Mouse (Mus musculus) liver, adult 10 weeks (tissue): ENCODE results near the gene Ech1. TPM values are rescaled to one million over a fixed set of nuclear protein-coding genes. Genes with fewer than 3 reads are reported as not detected.

ENCODE experiments used
- polyA plus RNA-seq: library from polyadenylated mRNA; stranded (reverse); fragments of 350-450 nt; fragmentation: Illumina TruSeq; extraction: RNeasy Lipid Tissue Mini Kit (QIAGEN cat#74804); gene quantifications from one replicate; pipeline ENCODE4 v1.2.3, GENCODE M21; 2014; ENCODE audit warnings: low read depth, low replicate concordance

Gene Ech1
- polyA plus RNA-seq = 59.4 TPM

DNA sequence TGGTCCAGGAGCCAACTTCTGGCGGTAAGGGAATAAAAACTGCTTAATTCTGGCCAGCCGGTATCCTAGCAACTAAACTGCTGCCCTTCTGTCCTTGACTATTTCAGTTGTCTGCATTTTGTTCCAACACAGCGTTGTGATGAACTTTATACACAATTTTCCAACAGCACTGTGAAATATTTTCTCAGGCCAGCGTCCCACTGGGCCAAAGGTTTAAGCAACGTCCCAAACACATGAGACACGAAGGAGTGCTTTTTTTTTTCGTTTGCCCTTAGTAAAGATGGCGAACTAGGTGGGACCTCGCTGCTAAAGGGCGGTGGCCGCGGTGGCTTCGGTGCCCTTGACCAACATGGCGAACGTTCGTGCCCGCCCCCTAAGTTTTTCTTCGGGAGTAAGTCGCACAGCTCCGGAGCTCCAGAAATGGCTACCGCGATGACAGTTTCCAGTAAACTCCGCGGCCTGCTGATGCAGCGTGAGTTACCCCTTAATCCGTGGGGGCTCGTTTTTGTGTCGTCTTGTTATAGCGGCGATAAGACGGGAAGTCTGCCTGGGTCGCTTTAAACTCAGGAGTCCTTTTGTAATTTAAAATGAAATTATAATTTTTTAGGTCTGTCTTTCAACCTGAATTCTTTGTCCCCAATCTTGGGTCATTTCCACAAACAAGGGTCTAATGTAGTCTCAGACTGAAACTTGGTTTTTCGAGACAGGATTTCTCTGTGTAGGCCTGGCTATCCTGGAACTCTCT, at the start of gene Ech1:
Gene Ech1, plus strand, starts transcription at position 277 of the 745 bp plus-strand sequence.

DNA sequence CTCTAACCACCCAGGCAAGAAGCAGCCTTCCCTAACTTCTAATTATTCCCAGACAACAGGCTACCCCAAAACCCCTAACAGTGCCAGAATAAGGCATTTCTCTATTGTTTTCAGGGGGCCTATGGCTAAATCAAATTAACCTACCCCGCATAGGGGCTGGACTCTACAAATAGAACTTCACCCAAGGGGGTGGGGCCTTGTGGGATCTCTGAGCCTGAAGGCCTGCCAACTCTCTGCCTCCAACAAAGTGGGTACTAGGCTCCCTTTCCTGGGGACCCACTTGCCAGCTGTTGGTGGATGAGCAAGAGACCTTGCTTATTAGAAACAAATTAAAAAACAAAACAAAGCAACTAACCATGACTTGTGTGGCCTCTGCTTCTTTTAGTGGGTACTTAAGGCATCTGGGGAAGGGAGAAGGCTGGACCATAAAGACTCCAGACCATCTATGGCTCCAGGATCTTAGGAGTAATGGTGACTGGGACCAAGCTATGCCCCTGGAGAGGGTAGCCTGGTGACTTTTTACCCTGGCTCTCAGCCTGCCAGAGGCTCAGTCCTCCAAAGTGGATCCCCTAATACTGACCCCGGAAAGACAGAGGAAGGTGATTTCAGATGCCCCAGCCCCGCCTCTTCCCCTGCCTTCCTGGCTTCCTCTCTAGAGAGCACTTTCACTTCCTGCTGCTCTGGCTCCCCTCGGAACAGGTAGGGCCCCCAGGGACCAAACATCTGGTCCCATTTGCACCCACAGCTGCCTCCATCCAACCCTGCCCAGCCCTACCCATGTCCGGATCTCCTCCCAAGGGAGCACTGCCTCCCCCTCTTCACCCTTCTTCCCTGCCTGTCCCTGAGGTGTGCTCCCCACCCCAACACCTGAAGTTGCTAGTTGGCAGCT, 36.5 kb upstream of the Ech1 start, which contains the start of gene Rinl:
Gene Rinl, plus strand, starts transcription at position 663 of the 889 bp plus-strand sequence.

GRCm38 (mm10) chr7:28808221-28808941, 16.6 kb upstream of the Ech1 start, which contains the start of gene Hnrnpl:
TSS of gene Hnrnpl (plus strand) at chr7:28808541.

GRCm38 (mm10) chr7:28833723-28834347, 8.8 kb downstream of the Ech1 start, which contains the start of gene Lgals4:
TSS of gene Lgals4 (plus strand) at chr7:28833854.

DNA sequence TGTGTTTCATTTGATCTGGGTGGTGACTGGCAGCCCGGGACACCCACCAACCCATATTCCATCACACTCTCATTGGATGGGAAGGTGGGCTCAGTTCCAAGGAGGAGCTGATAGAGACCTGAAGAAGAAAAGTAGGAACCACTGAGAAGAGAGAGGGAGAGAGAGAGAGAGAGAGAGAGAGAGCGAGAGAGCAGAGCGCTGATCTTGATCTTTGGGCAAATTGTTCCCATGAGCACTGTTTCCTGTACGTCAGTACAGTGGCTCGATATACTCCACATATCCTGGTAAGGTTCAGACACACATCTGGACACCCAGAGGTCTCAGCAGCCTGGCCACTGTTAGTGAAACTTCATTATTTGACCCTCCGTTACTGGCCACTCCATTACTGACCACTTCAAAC, 38.5 kb downstream of the Ech1 start, which contains the start of gene Lgals7:
Gene Lgals7, plus strand, starts transcription at position 314 of the 400 bp plus-strand sequence.

DNA sequence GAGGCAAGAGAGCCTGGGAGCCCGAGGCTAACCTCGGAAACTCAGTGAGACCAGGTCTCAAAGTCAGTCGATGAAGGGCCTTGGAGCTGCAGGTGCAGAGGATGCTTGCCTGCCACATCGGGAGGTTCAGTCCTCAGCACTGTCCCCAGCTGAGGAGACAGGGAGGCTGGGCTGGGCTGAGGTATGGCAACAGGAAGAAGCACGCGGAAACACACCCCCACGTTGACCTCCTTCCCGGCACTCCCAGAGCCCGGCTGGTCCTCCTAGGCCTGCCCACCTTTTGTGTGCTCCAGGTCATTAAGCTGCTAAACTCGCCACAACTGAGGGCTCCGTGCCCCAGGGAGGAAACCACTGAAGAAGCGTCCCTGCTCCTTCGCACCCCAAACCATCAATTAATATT, 56.2 kb downstream of the Ech1 start, which contains the start of gene Capn12:
Gene Capn12, plus strand, starts transcription at position 224 of the 400 bp plus-strand sequence.

Other genes with a start within 250 kb of the Ech1 start
- 3.5 TPM for gene Samd4b, start 227.1 kb upstream of the Ech1 start, polyA plus RNA-seq
- gene Pak4, start 227.0 kb upstream of the Ech1 start, polyA plus RNA-seq = 0.82 TPM
- not detected for gene Acp7, start 193.9 kb upstream of the Ech1 start, polyA plus RNA-seq
- not detected for gene Fbxo27, start 132.4 kb upstream of the Ech1 start, polyA plus RNA-seq
- gene Fbxo17, start 108.4 kb upstream of the Ech1 start, polyA plus RNA-seq = 0.32 TPM
- 34.0 TPM for gene Mrps12, start 83.4 kb upstream of the Ech1 start, polyA plus RNA-seq
- 0.34 TPM for gene Sars2, start 83.2 kb upstream of the Ech1 start, polyA plus RNA-seq
- not detected for gene Ccer2, start 69.0 kb upstream of the Ech1 start, polyA plus RNA-seq
- gene Sirt2, start 58.5 kb upstream of the Ech1 start, polyA plus RNA-seq = 16.0 TPM
- gene Nfkbib, start 57.7 kb upstream of the Ech1 start, polyA plus RNA-seq = 1.1 TPM
- 0.48 TPM for gene Rinl, start 36.2 kb upstream of the Ech1 start, polyA plus RNA-seq
- 104 TPM for gene Hnrnpl, start 16.7 kb upstream of the Ech1 start, polyA plus RNA-seq
- gene Lgals4, start 8.6 kb downstream of the Ech1 start, polyA plus RNA-seq = 6.6 TPM
- not detected for gene Lgals7, start 38.6 kb downstream of the Ech1 start, polyA plus RNA-seq
- gene Capn12, start 56.2 kb downstream of the Ech1 start, polyA plus RNA-seq = not detected
- gene Actn4, start 137.1 kb downstream of the Ech1 start, polyA plus RNA-seq = 18.6 TPM
- gene Eif3k, start 156.6 kb downstream of the Ech1 start, polyA plus RNA-seq = 9.8 TPM
- gene Map4k1, start 156.8 kb downstream of the Ech1 start, polyA plus RNA-seq = not detected